Mouse (Mus musculus) kidney, embryonic 14.5 days (tissue): Measurements from ENCODE around the gene Reg3g. TPM values are rescaled to one million over a fixed set of nuclear protein-coding genes. Genes with fewer than 3 reads are reported as not detected.
A peak's percentile ranks its signal among the peaks of the same experiment; 100 is the strongest.

Experiments
- ATAC-seq: fragments of 200-750 bp; cut with Nextera tagmentation; 2 replicates; pipeline ENCODE4 v1.8.0; 2017; ENCODE audit warnings: moderate number of reproducible peaks, mild to moderate bottlenecking, moderate TSS enrichment, moderate library complexity; ENCODE audit not compliant: low FRiP score, low TSS enrichment
- H3K27ac ChIP-seq: fragments of 300-500 bp; sonication (generic); 2 replicates; pipeline ENCODE4 v1.5.1; 2014; ENCODE audit warnings: low read depth, mild to moderate bottlenecking, low read length, moderate library complexity, mixed read lengths
- H3K27me3 ChIP-seq: fragments of 300-500 bp; sonication (generic); 2 replicates; pipeline ENCODE4 v1.6.1; 2014; ENCODE audit warnings: mild to moderate bottlenecking, low read length; ENCODE audit not compliant: control insufficient read depth, insufficient read depth
- H3K36me3 ChIP-seq: fragments of 300-500 bp; sonication (generic); 2 replicates; pipeline ENCODE4 v1.6.1; 2014; ENCODE audit warnings: low read length, mixed read lengths; ENCODE audit not compliant: control insufficient read depth, insufficient read depth
- H3K4me1 ChIP-seq: fragments of 300-500 bp; sonication (generic); 2 replicates; pipeline ENCODE4 v1.6.1; 2014; ENCODE audit warnings: low read length, mixed read lengths; ENCODE audit not compliant: control insufficient read depth, insufficient read depth
- H3K4me2 ChIP-seq: fragments of 300-500 bp; sonication (generic); replicated peaks from 2 replicates; pipeline ENCODE4 v1.6.1; 2014; ENCODE audit warnings: low read depth, mild to moderate bottlenecking, low read length
- H3K4me3 ChIP-seq: fragments of 300-500 bp; sonication (generic); 2 replicates; pipeline ENCODE4 v1.5.1; 2014; ENCODE audit warnings: mild to moderate bottlenecking, low read length
- H3K9ac ChIP-seq: fragments of 300-500 bp; sonication (generic); 2 replicates; pipeline ENCODE4 v1.6.1; 2014; ENCODE audit warnings: low read depth, mild to moderate bottlenecking, low read length, moderate library complexity
- H3K9me3 ChIP-seq: fragments of 300-500 bp; sonication (generic); 2 replicates; pipeline ENCODE4 v1.6.1; 2016; ENCODE audit warnings: low read length; ENCODE audit not compliant: control insufficient read depth
- WGBS: fragments of 180-500 bp; shearing (Covaris S2); extraction: QIAGEN DNeasy Blood & Tissue Kit; methylation state at CpG from one replicate; pipeline ENCODE4 v1.1.7; 2014; 5-methylcytosine and 5-hydroxymethylcytosine counted together
- polyA plus RNA-seq: library from polyadenylated mRNA; unstranded; fragments of >200 nt; fragmentation: Nextera tagmentation; extraction: Ambion mirVana; gene quantifications from 2 replicates; pipeline ENCODE4 v1.2.1, GENCODE M21; 2014

Gene Reg3g
- not detected in 2 replicates for polyA plus RNA-seq

DNA sequence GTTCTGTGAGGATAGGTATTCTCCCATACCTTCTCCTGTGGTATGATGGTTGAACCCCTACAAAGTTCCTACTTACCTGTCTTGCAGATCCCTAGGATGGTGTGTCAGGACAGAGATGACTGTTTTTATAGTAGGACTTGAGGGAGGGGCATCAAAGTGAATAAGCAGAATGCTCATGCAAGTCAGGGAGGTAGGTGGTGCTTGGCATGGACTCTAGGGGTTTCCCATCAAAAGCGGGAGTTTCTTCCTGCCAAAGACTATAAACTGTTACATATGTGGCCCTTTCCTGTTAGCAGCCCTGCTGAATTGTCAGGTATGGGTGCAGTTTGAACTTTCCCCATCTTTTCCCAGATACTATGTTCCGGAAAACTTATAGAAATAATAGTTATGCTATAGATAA, at the start of gene Reg3g:
Gene Reg3g, minus strand, starts transcription at position 101 of the 400 bp plus-strand sequence.
- no peak within 1 kb of the TSS for H3K4me3 ChIP-seq
- H3K9ac ChIP-seq = no peak within 1 kb of the TSS
- H3K36me3 ChIP-seq = no peaks in the 10 kb centered on the region
- no peak within 1 kb of the TSS for H3K4me2 ChIP-seq
- no peak within 1 kb of the TSS for H3K27ac ChIP-seq
- no peaks in the 10 kb centered on the region for H3K9me3 ChIP-seq
- no peak for ATAC-seq
- no peaks in the 10 kb centered on the region for H3K4me1 ChIP-seq
- WGBS = 91% methylated on average over 2 of the region's 2 CpGs
- no peaks in the 10 kb centered on the region for H3K27me3 ChIP-seq

DNA sequence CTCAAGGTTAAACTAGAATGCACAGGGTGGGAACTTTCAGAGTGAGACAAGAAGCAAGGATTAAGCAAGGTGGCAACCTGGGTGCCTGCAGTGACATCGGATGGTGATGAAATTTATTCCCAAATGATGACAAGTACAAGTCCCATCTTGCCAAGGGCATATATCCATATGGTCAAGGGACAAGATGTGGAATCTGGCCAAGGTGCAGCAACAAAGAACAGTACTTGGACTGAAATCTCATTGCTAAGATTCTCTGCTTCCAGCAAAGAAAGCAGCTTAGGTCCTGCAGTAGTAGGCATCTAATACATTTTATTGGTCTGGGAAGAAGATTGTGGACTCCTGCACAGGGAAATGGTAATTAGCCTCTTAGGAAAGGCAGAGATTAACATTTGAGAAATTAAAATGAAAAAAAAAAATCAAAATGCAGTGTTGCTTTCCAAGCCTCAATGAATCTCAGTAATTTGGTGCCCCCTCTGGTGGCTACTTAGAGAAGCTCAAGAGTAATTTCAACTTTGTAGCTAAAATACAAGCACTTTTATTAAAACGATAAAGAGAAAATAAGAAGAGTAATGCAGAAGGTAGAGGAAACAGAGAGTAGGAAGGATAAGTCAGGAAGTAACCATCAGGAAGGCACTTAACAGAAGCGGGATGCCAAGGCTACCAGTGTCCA, 47.2 kb upstream of the Reg3g start:
- ATAC-seq = no peak
- 73% methylated on average over 3 of the region's 3 CpGs for WGBS
- H3K27me3 ChIP-seq = no peaks in the 10 kb centered on the region
- no peak overlapping the region for H3K4me3 ChIP-seq
- no peak overlapping the region for H3K27ac ChIP-seq
- H3K9me3 ChIP-seq = no peaks in the 10 kb centered on the region
- H3K4me1 ChIP-seq = no peaks in the 10 kb centered on the region
- no peak overlapping the region for H3K4me2 ChIP-seq
- H3K36me3 ChIP-seq = no peaks in the 10 kb centered on the region
- H3K9ac ChIP-seq = no peak overlapping the region

DNA sequence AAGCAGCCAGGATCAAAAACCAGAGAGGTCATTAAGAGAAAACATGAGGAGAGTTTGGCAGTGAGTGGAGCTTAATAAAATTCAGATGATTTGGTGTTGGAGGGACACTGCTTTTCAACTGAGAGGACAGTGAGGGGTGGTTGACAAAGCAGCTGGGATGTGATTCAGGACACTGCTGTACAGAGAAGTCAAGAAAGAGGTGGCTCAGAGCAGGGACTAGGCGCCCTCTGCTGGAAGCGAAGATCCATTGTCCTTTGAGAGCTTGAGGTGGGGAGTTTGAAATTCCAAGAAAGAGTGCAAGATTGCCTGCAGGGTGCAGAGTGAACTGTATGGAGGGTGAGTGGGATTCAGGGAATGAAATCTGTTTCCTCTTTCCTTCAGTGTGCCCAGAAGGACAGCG, 44.2 kb upstream of the Reg3g start:
- Histone ChIP-seq H3K27me3 (no peaks in the 10 kb centered on the region), H3K4me2 (no peak overlapping the region), H3K27ac (no peak overlapping the region), H3K9ac (no peak overlapping the region), H3K4me1 (no peaks in the 10 kb centered on the region), H3K9me3 (no peaks in the 10 kb centered on the region), H3K4me3 (no peak overlapping the region), H3K36me3 (no peaks in the 10 kb centered on the region)
- ATAC-seq = peak; percentile 83; the same call in 1 of the 2 replicates
- WGBS = 0% methylated on average over 3 of the region's 3 CpGs

DNA sequence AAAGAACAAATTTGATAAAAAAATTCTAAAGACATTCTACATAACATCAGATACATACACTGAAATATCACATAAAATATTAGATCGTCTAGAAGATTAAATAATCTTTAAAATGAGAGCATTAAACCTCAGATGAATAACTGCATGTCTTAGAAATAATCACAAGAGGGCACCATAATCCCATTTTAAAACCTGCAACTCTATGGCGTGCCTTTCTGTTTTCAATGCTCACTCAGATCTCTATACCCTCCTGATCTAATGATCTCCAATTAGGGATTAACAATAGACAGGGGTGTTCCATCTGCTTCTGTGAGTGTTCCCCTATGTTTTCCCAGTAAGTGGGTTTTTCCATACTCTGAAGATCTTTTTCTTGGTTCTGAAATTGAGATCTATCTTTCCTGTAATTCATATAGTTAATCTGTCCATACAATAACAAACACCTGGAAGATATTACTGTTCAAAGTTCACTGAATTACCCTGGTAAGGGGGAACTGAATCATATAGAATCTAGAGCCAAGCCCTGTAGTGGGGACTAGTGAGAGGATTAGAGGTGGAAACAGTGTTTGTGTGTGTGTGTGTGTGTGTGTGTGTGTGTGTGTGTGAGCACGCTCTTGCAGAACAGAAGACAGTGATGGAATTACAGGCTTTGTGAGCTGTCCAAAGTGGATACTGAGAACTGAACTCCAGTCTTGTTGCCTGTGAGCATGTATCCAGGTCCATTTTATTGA, 41.7 kb upstream of the Reg3g start:
- ATAC-seq = no peak

DNA sequence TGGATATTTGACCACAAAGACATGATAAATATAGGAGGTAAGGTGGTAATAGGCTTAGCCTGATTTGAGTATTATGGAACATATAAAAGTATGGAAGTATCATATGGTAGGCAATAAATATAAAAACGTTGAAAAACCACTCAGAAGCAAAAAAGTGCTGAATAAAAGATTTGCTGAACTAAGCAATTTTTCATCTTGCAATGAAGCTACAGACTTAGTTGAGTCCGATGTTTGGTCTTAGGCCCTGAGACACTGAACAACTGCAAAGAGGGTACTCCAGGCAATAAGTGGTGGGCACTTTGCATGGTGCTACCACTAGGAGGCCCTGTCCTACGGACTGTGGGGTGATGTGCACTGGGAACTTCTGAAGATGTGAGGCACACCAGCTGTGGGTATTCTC, 37.1 kb upstream of the Reg3g start:
- no peak overlapping the region for H3K4me2 ChIP-seq
- ATAC-seq = no peak

More for the DNA sequence above, 41.7 kb upstream of the Reg3g start:
- Histone ChIP-seq H3K4me2 (no peak overlapping the region), H3K9ac (no peak overlapping the region), H3K36me3 (no peaks in the 10 kb centered on the region), H3K4me3 (no peak overlapping the region), H3K4me1 (no peaks in the 10 kb centered on the region), H3K9me3 (no peaks in the 10 kb centered on the region), H3K27me3 (no peaks in the 10 kb centered on the region), H3K27ac (no peak overlapping the region)
- 62% methylated on average over 3 of the region's 3 CpGs for WGBS

DNA sequence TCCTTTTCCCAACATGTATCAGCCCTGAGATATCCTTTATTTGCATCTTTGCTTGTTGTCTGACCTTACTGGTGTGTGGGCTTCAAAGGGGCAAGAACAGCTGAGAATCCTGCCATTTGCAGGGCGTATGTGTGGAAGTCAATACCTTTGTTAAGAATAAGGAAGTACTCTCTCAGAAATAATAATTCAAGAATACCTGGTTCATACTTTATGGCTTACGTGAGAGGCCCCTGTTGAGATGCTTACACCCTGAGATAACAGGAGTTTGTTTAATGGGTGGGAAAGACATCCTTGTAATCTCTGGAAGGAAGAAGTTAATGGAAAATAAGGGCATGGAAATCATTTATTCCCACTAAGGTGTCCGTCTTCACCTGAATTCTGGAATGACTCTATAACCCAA, 26.0 kb upstream of the Reg3g start:
- H3K4me2 ChIP-seq = no peak overlapping the region
- no peak overlapping the region for H3K9ac ChIP-seq
- no peaks in the 10 kb centered on the region for H3K27me3 ChIP-seq
- 88% methylated on average over 3 of the region's 3 CpGs for WGBS
- ATAC-seq = no peak
- no peaks in the 10 kb centered on the region for H3K36me3 ChIP-seq
- no peak overlapping the region for H3K4me3 ChIP-seq
- H3K4me1 ChIP-seq = no peaks in the 10 kb centered on the region
- no peak overlapping the region for H3K27ac ChIP-seq
- no peaks in the 10 kb centered on the region for H3K9me3 ChIP-seq

More for the DNA sequence above, 37.1 kb upstream of the Reg3g start:
- Histone ChIP-seq H3K9ac (no peak overlapping the region), H3K4me1 (no peaks in the 10 kb centered on the region), H3K9me3 (no peaks in the 10 kb centered on the region), H3K4me3 (no peak overlapping the region), H3K36me3 (no peaks in the 10 kb centered on the region), H3K27ac (no peak overlapping the region), H3K27me3 (no peaks in the 10 kb centered on the region)
- 62% methylated on average over 3 of the region's 3 CpGs for WGBS

DNA sequence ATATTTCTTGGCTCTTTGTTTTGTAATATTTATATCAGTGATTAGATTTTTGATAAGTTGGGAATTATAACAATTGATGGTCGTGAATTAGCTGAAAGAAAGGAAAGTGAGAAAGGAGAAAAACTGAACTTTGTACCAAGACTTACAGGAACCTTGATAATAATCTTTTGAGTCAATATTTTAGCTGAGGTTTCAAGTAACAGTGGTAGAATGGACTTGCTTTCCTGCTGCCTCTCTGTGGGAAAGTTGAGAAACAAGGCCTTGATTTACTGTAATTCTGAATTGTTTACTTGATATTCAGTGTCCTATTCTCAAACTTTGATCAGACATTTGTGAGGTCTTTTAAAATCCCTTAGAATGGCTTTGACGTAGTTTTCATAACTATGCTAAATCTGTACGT, 615 bp upstream of the Reg3g start:
- ATAC-seq = no peak
- no peaks in the 10 kb centered on the region for H3K27me3 ChIP-seq
- H3K9ac ChIP-seq = no peak overlapping the region
- no peaks in the 10 kb centered on the region for H3K4me1 ChIP-seq
- 84% methylated on average over 3 of the region's 3 CpGs for WGBS
- H3K9me3 ChIP-seq = no peaks in the 10 kb centered on the region
- no peak overlapping the region for H3K4me3 ChIP-seq
- no peak overlapping the region for H3K4me2 ChIP-seq
- no peak overlapping the region for H3K27ac ChIP-seq
- H3K36me3 ChIP-seq = no peaks in the 10 kb centered on the region

DNA sequence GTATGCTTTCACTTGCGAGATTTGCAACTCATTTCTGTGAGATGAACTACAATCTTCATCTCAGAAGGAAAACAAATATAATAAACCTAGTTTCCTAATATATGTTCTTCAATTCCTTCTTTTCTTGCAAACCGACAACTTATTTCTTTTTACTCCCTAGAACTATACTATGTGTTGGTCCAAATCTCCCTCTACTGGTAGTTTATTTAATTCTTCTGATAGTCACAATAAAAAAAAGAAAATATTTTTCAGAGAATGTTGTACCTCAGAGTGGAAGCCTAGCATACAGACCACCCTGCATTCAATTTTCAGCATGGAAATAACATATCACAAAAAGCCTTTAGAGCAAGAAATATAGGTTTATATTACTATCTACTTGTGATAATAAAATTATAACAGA, 5.4 kb downstream of the Reg3g start:
- Histone ChIP-seq H3K27ac (no peak overlapping the region), H3K4me1 (no peaks in the 10 kb centered on the region), H3K27me3 (no peaks in the 10 kb centered on the region), H3K4me2 (no peak overlapping the region), H3K4me3 (no peak overlapping the region), H3K36me3 (no peaks in the 10 kb centered on the region), H3K9me3 (no peaks in the 10 kb centered on the region), H3K9ac (no peak overlapping the region)
- WGBS = 76% methylated on average over 2 of the region's 2 CpGs
- ATAC-seq = no peak

DNA sequence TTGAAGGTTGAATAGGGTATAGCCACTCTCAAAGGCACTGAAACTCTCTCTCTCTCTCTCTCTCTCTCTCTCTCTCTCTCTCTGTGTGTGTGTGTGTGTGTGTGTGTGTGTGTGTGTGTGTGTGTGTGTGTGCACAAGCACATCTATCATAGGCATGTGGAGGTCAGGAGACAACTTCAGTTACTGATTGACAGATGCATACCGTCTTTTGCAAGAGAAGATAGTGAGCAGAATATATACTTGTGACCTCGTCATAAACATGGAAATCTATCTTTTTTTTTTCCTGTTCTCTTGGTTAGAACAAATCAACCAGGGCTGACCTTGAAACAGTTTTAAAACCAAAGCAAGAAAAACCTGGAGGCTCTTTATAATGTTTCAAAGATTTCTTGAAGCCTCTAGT, 6.3 kb downstream of the Reg3g start:
- 79% methylated on average over 2 of the region's 2 CpGs for WGBS
- H3K4me1 ChIP-seq = no peaks in the 10 kb centered on the region
- H3K4me3 ChIP-seq = no peak overlapping the region
- no peak overlapping the region for H3K4me2 ChIP-seq
- H3K27ac ChIP-seq = no peak overlapping the region
- ATAC-seq = no peak
- H3K36me3 ChIP-seq = no peaks in the 10 kb centered on the region
- H3K27me3 ChIP-seq = no peaks in the 10 kb centered on the region
- no peaks in the 10 kb centered on the region for H3K9me3 ChIP-seq
- no peak overlapping the region for H3K9ac ChIP-seq
